Mouse (Mus musculus) c-Kit-negative CD71-positive TER-119-positive erythroid progenitor cells, embryonic 14.5 days (primary cell): ENCODE measurements around the gene Rrnad1.

ENCODE experiments used
- DNase-seq: peaks from one replicate; pipeline ENCODE4 v3.0.0-alpha.2; 2013; ENCODE audit warnings: low read depth, low spot score

The Rrnad1 gene

DNA sequence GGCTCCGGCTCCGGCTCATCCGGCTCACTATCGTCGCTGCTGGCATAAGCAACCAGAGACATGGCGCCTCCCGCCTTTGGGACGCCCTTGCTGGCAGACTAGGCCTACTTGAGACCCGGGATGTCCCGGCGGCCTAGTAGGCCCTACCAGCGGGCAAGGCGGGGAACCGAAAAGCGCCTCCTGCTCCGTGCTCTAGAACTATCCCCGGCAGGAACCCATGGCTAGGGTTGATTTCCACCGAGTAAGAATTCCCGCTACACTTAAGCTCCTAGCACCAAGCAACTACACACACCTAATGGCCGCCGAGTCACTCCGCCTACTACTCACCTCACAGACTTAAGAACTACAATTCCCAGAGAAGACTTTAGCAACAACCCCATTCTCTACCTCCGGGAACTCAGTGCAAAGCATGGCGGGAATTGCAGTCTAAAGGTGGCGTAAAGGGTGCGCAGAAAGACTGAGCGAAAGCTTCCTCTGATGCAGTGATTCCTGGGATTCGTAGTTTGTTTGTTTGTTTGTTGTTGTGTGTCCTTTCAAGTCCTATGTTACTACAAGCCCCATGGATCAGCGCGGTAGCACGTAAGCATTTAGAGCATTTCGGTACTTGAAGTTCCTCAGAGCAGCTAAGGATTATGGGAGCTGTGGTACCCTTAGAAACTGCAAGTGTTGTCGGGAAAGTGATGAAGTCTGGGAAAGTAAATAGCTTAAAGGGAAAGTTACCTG, 45.1 kb downstream of the Rrnad1 start, which contains the start of gene Prcc:
TSS of gene Prcc (minus strand) at position 328 of the 723 bp plus-strand sequence.
- DNase-seq, result peak; percentile 95

GRCm38 (mm10) chr3:87884708-87885251, 45.7 kb downstream of the Rrnad1 start:
- no peak for DNase-seq

DNA sequence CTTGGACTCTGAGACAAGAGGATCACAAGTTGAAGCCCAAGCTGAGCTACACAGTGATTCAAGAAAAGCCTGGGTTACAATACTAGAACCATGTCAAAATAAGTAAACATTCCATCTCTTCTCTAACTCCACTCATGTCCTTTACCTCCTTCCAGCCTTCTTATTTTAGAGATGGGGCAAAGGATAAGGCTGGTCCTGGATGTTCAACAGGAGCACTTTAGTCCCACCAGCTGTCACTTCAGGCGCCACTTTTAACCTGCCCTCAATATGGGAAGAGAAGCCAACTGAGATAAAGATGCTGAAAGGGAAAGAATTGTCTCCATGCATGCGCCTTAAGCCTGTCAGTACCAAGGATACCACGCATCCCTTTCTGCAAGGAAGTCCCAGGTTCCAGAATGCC, 46.2 kb downstream of the Rrnad1 start:
- DNase-seq, result no peak

GRCm38 (mm10) chr3:87877730-87878129, 52.8 kb downstream of the Rrnad1 start:
- DNase-seq, result no peak
